Mouse (Mus musculus) heart, adult 2 months (tissue): ENCODE measurements around the gene Etfrf1. TPM values are rescaled to one million over a fixed set of nuclear protein-coding genes. Genes with fewer than 3 reads are reported as not detected.
A peak's percentile ranks its signal among the peaks of the same experiment; 100 is the strongest.

Experiments
- DNase-seq, 2 experiments: peaks; one replicate each; pipeline ENCODE4 v3.0.0; 2021
- H3K27ac ChIP-seq: fragments of 200-600 bp; 2 replicates; pipeline ENCODE4 v1.8.1; 2022
- H3K27me3 ChIP-seq: fragments of 200-500 bp; 2 replicates; pipeline ENCODE4 v1.6.1; 2012; ENCODE audit warnings: mild to moderate bottlenecking, low read length, inconsistent platforms, mixed read lengths; ENCODE audit not compliant: control insufficient read depth, insufficient read depth
- H3K36me3 ChIP-seq: fragments of 200-500 bp; 2 replicates; pipeline ENCODE4 v1.6.1; 2012; ENCODE audit warnings: low read length, inconsistent platforms; ENCODE audit not compliant: control insufficient read depth, insufficient read depth
- H3K4me1 ChIP-seq: fragments of 200-500 bp; 2 replicates; pipeline ENCODE4 v1.6.1; 2011; ENCODE audit warnings: low read length; ENCODE audit not compliant: control insufficient read depth, insufficient read depth
- H3K4me3 ChIP-seq: fragments of 200-600 bp; 2 replicates; pipeline ENCODE4 v1.8.1; 2022
- H3K79me2 ChIP-seq: fragments of 200-500 bp; replicated peaks from 2 replicates; pipeline ENCODE4 v1.6.1; 2012; ENCODE audit warnings: mild to moderate bottlenecking, inconsistent platforms, low read length, moderate library complexity, mixed read lengths; ENCODE audit not compliant: control insufficient read depth, insufficient read depth
- H3K9ac ChIP-seq: fragments of 200-500 bp; 2 replicates; pipeline ENCODE4 v1.6.1; 2012; ENCODE audit warnings: low read depth, mild to moderate bottlenecking, control low read depth, inconsistent platforms, low read length, mixed read lengths
- CTCF ChIP-seq: fragments of 200-600 bp; IDR thresholded peaks from 2 replicates; pipeline ENCODE4 v1.8.1; 2022; ENCODE audit warnings: antibody characterized with exemption, mild to moderate bottlenecking, moderate library complexity
- EP300 ChIP-seq: fragments of 200-500 bp; IDR thresholded peaks from 2 replicates; pipeline ENCODE4 v1.6.1; 2011; ENCODE audit warnings: low read depth, low read length, control low read depth; ENCODE audit not compliant: insufficient read depth
- POLR2A ChIP-seq: fragments of 200-500 bp; IDR thresholded peaks from 2 replicates; pipeline ENCODE4 v1.6.1; 2011; ENCODE audit warnings: mild to moderate bottlenecking, low read depth, low read length, control low read depth; ENCODE audit not compliant: insufficient read depth
- WGBS: fragments of 180-500 bp; shearing (Covaris S2); methylation state at CpG from one replicate; pipeline ENCODE4 v1.1.7; 2018; 5-methylcytosine and 5-hydroxymethylcytosine counted together
- intact Hi-C: fragments of 180-260 bp; cut with DNase I; formaldehyde crosslinking; loops from one replicate; pipeline ENCODE4 v1.15.1; 2025
- polyA plus RNA-seq: library from polyadenylated mRNA; depleted of rRNA; stranded (reverse); fragments of >200 nt; gene quantifications from 2 replicates; pipeline ENCODE4 v1.2.3, GENCODE M21; 2012
- total RNA-seq, 2 experiments: library from RNA; stranded (reverse); gene quantifications; 2 replicates each; pipeline ENCODE4 v1.2.3; 2021

The Etfrf1 gene
- total and polyA plus RNA-seq, 3 experiments, result 36.3 to 107 (median 97.4) TPM

- Histone ChIP-seq H3K4me3 (peak overlapping the region; percentile 33; the same call in 1 of the 2 replicates), H3K27me3 (no peaks in the 10 kb centered on the region), H3K79me2 (no peaks in the 10 kb centered on the region), H3K9ac (peak overlapping the region; percentile 56; the same call in 1 of the 2 replicates), H3K36me3 (no peaks in the 10 kb centered on the region), H3K4me1 (peaks cover 4% of the 10 kb centered on the region), H3K27ac (peak overlapping the region; percentile 75)
- TF ChIP-seq EP300 (peak; percentile 45; the same call in 1 of the 2 replicates), POLR2A (peak; percentile 85), CTCF (no peak)
- DNase-seq, result peak; percentile 53 to 75
- intact Hi-C loops, result no loop called here
- 22% methylated on average over 8 of the region's 8 CpGs for WGBS
Measured at GRCm38 (mm10) chr6:145182044-145182443, 28.9 kb upstream of the Etfrf1 start.

- 86% methylated on average over 1 of the region's 1 CpGs for WGBS
- Histone ChIP-seq H3K4me1 (peaks cover 4% of the 10 kb centered on the region), H3K79me2 (no peaks in the 10 kb centered on the region), H3K27me3 (no peaks in the 10 kb centered on the region), H3K4me3 (no peak overlapping the region), H3K9ac (no peak overlapping the region), H3K36me3 (no peaks in the 10 kb centered on the region), H3K27ac (no peak overlapping the region)
- TF ChIP-seq CTCF (no peak), POLR2A (no peak), EP300 (no peak)
- intact Hi-C loops, result no loop called here
- DNase-seq, result no peak
Measured at GRCm38 (mm10) chr6:145186096-145186495, 24.8 kb upstream of the Etfrf1 start.

- peak overlapping the region; percentile 42 for H3K4me3 ChIP-seq
- DNase-seq, result peak in 1 of 2 experiments; percentile 26
- intact Hi-C loops, result loop anchor here (1.0 kb wide), 2 partner anchors 98 to 154 kb away; no protein-coding TSS in a partner anchor
- no peaks in the 10 kb centered on the region; the same call in 1 of the 2 replicates for H3K4me1 ChIP-seq
- no peaks in the 10 kb centered on the region for H3K79me2 ChIP-seq
- H3K9ac ChIP-seq, result peak overlapping the region; percentile 2; the same call in 1 of the 2 replicates
- TF ChIP-seq EP300 (no peak), POLR2A (no peak), CTCF (peak; percentile 86)
- no peaks in the 10 kb centered on the region for H3K27me3 ChIP-seq
- H3K27ac ChIP-seq, result no peak overlapping the region
- 51% methylated on average over 27 of the region's 27 CpGs for WGBS
- no peaks in the 10 kb centered on the region for H3K36me3 ChIP-seq
Measured at GRCm38 (mm10) chr6:145187093-145188088, 23.5 kb upstream of the Etfrf1 start.

GRCm38 (mm10) chr6:145193038-145193437 is 17.9 kb upstream of the Etfrf1 start:
- no peaks in the 10 kb centered on the region for H3K27me3 ChIP-seq
- intact Hi-C loops, result no loop called here
- 84% methylated on average over 3 of the region's 3 CpGs for WGBS
- no peaks in the 10 kb centered on the region for H3K79me2 ChIP-seq
- H3K9ac ChIP-seq, result no peak overlapping the region
- H3K4me1 ChIP-seq, result no peaks in the 10 kb centered on the region
- no peak overlapping the region for H3K27ac ChIP-seq
- no peaks in the 10 kb centered on the region for H3K36me3 ChIP-seq
- DNase-seq, result no peak
- no peak overlapping the region for H3K4me3 ChIP-seq
- no peak for TF ChIP-seq CTCF
- TF ChIP-seq POLR2A, result no peak
- TF ChIP-seq EP300, result no peak

GRCm38 (mm10) chr6:145193446-145193845 is 17.5 kb upstream of the Etfrf1 start:
- Histone ChIP-seq H3K4me3 (no peak overlapping the region), H3K9ac (no peak overlapping the region), H3K36me3 (no peaks in the 10 kb centered on the region), H3K4me1 (no peaks in the 10 kb centered on the region), H3K27me3 (no peaks in the 10 kb centered on the region), H3K27ac (no peak overlapping the region), H3K79me2 (no peaks in the 10 kb centered on the region)
- intact Hi-C loops, result no loop called here
- DNase-seq, result no peak
- TF ChIP-seq POLR2A, result no peak
- no peak for TF ChIP-seq CTCF
- no peak for TF ChIP-seq EP300
- WGBS, result 63% methylated on average over 11 of the region's 11 CpGs
